Mouse (Mus musculus): ENCODE measurements around the gene Stra6.

DNA sequence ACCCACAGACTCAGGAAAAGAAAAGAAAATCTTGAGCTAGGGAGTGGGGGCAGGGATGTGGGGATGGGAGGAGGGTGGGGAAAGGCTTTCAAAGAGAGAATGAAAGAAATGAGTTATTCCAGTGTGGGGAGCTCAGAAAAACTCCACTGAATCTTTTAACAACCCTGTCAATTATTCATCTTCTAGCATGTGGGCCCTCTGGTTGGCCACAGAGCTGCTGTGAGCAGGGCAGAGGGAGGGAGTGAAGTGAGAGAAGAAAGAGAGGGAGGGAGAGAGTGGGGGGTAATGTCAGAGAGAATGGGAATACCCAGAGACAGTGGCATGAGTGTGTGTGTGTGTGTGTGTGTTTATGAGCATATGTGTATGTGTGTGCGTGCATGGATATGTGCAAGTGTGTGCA, 9.6 kb upstream of the Stra6 start:
- TF ChIP-seq ZC3H11A (IDR thresholded peaks at IDR 0.05; ENCODE audit: borderline replicate concordance, low read depth, low read length) (no peak), MAFK (IDR thresholded peaks at IDR 0.05; ENCODE audit: insufficient read depth, low read depth, low read length) (no peak), ZNF384 (IDR thresholded peaks at IDR 0.05; ENCODE audit: low read depth, low read length) (no peak)

Data from ES-E14 (cell line).